Mouse (Mus musculus): ENCODE data around the gene Ip6k3.

DNA sequence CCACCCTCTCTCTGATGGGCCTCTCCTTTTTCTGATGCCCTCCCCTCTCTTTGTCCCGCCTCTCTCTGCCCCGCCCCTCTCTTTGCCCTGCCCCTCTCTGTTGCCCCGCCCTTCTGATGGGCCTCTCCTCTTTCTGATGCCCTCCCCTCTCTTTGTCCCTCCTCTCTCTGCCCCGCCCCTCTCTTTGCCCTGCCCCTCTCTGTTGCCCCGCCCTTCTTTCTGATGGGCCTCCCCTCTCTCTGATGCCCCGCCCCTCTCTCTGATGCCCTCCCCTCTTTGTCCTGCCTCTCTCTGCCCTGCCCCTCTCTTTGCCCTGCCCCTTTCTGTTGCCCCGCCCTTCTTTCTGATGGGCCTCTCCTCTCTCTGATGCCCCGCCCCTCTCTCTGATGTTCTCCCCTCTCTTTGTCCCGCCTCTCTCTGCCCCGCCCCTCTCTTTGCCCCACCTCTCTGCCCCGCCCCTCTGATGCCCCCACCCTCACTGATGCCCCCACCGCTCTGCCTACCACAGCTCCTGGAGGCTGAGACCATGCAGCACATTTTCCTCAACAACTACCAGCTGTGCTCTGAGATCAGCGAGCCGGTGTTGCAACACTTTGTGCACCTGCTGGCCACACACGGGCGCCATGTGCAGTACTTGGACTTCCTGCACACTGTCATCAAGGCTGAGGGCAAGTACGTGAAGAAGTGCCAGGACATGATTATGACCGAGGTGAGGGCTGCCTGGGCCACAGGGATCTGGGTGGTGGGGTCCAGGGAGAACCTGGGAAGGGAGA is 61.7 kb downstream of the Ip6k3 start:
- TF ChIP-seq EP300 (IDR thresholded peaks at IDR 0.05) (no peak), CTCF (IDR thresholded peaks at IDR 0.05) (no peak)
